Mouse (Mus musculus): ENCODE measurements around the gene Ttyh3.

DNA sequence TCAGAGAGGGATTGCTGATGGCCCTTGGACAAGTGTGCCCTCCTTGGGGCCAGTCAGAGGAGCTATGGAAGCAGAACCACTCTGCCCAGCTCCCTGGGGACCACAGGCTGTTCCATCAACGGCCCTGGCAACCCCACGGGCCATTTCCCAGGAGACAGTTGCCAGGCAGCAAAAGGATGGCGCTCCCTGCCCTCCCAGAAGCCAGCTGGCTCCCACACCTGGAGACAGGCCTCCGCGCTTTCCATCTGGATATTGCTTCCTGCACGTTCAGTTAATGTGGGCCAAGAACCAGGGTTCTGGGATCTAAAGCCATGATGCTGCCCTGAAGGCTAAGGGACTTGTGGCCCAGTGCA is 11.8 kb downstream of the Ttyh3 start:
- TF ChIP-seq CTCF (IDR thresholded peaks at IDR 0.05; ENCODE audit: extremely low read depth, insufficient read depth, insufficient read length, insufficient replicate concordance) (no peak), POLR2A (IDR thresholded peaks at IDR 0.05; ENCODE audit: low read depth, low read length) (no peak)

All from spleen, adult 2 months (tissue).